Mouse (Mus musculus) regulatory T cell (primary cell): ENCODE measurements around the gene Foxa2.

Experiments
- in situ Hi-C: fragments of 300-600 bp; cut with MboI, MseI; formaldehyde crosslinking; loops from one replicate; pipeline ENCODE4 v1.15.1; 2025; ENCODE audit warnings: high pct_unique_total_duplicates

Gene Foxa2

DNA sequence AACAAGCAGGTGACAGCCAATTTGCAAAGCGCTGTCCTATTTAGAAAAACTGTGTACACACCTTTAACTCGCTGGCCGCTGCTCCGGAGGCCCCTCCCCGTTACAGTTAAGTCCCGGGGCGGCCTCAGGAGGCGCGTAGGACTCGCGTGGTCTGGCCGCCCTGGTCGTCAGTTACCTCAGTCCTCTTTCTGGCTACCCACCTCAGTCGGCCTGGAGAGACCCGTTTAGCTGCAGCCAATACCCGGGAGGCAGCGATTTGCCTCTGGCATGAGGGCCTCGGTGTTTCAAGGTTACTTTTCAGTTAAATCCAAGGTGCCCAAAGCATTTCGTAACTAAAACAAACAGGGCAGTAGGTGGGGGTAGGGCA, at the start of gene Foxa2:
Gene Foxa2 (minus strand): TSS at position 171 of the 367 bp plus-strand sequence.
- in situ Hi-C loops: no loop called here

DNA sequence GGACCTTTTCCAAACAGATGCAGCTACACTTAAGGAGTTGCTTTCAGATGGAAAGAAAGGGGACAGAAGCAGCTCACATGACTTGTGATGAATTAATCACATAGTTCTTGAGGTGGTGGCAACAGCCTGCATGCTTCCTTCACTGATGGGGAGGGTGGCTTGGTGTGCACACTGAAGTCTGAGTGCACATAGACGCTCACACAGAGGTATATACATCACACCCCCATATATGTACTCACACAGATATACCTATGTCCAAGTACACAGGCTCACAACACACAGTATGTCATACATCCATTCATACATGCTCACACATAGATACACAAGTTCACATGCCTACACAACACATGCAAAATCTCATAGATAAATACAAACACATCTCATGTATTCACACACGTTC, 45.3 kb upstream of the Foxa2 start:
- in situ Hi-C loops: no loop called here

DNA sequence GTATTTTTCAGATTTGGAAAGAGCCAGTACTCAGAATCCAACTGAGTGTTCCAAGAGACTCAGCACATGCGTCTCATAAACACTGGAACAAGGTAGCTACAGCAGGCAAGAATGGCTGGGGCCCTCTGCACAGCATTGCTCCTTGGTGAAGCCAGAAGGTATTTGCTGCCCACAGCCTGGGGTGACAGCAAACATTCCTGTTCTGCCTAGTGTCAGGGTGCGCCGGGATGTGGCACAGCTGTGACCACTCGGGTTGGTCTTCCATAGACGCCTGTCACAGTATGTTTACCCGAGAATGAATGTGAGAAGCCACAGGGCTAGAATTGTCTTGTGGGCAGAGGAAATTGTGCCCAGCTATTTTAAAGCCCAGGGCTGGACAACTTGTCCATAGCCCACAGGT, 44.9 kb upstream of the Foxa2 start:
- in situ Hi-C loops: no loop called here

DNA sequence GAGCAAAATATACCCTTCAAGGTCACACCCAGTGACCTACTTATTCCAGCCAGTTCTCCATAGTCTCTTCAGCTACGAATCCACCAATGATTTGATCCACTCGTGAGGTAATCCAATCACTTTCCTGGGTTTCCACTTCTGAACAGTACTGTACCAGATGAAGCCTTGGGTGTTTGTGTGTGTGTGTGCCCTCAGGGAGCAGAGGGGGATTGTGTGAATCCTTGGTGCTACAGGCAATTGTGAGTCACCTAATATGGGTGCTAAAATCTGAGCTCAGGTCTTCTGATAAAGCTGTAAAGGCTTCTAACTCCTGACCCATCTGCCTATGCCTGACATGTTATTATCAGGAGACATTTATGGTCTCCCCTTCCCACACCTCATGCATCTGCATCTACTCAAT, 43.3 kb upstream of the Foxa2 start:
- in situ Hi-C loops: no loop called here

DNA sequence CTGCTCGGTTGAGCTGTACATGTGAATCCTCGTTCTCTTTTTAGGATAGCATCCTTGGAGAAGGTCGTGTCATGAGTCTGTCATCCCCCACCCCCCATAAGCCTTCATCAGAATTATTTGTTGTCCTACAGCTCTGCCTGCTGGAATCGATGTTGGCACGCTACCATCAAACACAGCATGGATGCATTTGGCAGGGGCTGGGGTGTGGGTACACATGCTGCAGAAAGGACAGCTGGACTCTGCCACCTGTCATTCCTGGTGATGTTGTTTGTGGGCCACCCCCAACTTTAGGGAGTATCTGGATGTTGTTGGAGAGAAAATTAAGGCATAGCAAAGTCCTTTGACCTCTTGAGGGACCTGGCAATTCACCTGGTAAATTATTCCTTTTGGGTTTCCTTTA, 38.8 kb upstream of the Foxa2 start:
- in situ Hi-C loops: no loop called here

DNA sequence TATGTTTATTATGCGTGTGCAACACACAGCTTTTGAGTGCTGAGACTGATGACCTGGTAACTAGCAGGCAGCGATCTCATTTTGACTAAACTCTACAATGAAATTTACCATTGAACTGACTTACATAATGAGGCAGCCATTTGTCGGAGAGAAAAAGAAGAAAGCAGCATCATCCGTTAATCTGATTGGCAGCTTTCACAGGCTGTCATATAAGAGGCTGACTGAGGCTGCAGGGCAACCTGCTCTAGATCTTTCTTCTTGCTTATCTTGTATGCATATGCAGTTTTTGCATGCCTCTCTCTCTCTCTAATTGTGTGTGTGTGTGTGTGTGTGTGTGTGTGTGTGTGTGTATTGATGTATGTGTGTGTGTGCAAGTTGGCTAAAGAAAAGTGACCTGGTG, 38.4 kb upstream of the Foxa2 start:
- in situ Hi-C loops: no loop called here

DNA sequence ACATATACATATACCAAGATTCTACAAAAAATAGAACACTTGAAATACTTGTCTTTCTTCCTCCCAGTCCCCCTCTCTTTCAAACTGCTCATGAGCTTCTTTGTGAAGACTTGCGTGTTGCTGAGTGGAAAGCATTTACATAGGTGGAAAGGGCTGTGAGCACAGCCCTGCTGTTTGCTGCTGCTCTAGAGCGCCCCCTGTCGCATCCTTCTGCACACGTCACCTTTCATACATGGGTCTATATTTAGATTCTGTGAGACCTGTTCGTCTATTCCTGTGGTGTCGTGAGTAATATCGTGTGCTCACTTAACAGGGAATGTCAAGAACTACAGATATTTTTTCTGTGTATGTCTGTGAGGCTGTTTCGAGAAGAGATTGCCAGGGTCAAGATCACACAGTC, 35.5 kb upstream of the Foxa2 start:
- in situ Hi-C loops: no loop called here

DNA sequence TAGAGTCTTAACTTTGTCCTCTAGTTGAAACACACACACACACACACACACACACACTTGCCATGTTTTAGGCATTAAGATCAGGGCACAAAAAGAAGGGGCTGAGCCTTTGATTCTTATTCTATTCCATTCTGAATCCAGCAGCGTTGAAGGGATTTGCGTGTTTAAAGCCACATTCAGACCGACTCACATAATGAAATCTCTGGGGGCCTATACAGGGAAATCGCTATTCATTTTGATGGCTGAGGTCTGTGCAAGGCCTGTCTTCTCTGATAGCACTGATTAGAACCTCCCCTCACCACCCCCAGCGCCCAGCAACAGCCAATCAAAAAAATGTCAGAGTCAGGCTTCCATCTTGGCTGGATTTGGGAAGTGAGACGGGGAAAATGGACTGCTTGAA, 13.9 kb upstream of the Foxa2 start:
- in situ Hi-C loops: no loop called here

DNA sequence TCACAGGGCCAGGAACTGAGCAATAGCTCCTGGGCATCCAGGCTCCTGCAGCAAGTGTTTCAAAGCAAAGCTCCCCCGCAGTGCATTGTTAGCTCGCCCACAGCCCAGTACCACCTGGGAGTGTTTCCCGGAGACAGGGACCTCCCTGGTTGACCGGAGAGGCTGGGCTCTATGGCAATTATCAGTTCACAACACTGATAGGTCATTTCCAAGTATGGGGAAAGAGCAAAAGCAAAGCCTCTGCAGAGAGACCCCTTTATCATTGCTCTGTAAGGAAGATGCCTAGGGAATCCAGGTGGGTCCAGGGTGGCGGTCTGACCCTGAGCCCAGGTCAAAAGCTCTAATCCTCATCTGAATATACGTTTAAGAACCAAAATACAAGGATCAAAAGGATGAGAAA, 6.6 kb upstream of the Foxa2 start:
- in situ Hi-C loops: no loop called here

DNA sequence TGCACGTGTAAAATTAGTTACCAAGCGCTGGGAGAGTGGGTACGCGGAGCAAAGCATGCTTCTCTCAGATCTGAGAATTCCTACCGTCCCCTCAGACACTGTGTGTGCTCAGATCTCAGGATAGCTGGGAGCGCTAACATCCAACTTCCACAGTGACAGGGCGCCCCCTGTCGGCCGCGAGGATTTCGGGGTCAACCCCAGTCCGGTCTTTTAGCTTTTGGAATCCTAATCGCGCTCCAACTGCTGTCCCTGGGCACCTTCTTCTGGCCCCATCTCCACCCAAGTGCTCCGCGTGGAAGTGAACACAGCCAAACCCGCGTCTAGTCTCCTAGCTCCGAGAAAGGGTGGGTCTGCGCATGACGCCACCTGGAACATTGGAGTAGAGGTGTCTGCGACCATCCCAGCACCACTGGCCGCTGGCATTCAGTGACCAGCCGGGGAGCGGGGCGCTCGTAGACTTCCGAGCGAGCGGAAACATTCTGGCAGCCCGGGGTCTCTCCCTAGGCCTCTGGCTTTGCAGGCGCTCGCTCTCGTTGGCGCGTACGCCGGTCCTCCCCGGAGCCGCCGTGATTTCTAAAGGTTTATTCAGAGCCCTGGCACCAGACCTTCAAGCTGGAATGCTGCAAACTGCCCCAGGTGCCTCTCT, 1.8 kb upstream of the Foxa2 start:
- in situ Hi-C loops: no loop called here

DNA sequence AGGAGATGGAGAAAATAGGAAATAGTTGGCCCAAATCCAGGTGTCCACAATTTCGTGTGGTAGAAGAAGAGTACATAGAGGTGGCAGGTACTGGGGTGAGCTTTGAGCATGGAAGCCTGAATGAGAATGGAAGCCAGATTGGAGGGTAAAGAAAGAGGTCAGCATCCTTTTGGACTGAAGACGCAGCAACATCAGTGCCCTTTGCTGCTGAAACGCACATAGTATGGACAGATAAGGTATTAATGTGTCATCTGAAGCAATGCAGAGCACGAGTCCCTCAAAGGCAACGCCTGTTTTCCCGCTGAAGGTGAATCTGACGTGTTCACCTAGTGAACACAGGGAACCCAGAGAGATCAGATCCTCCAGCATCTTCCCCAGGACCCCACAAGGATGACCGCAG, 842 bp upstream of the Foxa2 start:
- in situ Hi-C loops: no loop called here

DNA sequence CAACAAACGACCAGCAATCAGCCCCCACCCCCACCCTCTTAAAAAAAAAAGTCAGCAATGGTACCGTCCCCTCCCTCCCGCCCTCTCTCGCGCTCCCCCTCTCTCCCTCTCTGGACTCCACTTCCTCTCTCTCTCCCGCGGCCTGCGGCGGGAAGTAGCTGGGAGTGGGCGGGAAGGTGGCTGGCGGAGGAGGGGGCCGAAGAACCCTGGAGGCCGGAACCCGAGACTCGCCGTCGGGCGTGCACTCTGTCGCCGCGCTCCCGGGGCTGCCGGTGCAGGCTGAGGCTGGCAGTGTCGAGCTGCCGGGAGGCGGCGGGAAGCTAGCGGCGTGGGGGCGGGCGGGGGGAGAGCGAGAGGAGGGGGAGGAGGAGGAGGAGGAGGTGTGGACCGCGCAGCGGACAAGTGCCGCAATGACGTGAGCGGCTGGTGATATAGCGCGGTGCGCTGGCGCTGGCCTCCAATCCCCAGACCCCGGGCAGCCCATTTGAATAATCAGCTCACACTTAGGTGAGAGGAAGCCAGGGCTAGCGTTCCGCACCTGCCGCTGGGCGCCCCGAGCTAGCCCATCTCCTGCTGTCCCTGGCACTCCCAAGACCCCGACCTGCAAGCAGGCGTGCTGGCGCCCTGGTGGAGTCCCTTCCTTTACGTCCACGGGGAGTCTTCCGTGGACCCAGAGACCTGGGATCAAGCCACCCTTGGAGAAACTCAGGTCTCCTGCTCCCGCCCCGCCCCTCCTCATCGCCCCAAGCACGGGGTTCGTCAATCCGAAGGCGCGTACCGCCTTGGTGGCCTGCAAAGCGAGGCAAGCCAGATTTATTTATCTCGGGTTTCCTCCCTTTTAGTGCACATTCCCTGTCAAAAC, 601 bp downstream of the Foxa2 start:
- in situ Hi-C loops: no loop called here

DNA sequence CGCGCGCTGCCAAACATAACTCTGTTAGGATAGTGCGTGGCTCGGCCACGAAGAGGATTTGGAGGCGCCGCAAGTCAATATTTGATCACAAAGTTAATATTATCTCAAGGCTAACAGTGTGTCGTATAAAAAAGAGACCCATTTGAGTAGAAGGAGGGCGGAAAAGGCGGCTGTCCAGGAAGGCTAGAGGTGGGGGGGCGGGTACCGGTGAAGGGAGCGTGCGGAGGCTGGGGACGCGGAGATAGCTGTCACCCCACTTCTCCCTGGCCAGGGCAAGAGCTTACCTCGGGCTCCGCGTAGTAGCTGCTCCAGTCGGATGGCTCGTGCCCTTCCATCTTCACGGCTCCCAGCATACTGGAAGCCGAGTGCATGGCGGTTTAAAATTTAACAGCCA, 1.2 kb downstream of the Foxa2 start:
- in situ Hi-C loops: no loop called here

DNA sequence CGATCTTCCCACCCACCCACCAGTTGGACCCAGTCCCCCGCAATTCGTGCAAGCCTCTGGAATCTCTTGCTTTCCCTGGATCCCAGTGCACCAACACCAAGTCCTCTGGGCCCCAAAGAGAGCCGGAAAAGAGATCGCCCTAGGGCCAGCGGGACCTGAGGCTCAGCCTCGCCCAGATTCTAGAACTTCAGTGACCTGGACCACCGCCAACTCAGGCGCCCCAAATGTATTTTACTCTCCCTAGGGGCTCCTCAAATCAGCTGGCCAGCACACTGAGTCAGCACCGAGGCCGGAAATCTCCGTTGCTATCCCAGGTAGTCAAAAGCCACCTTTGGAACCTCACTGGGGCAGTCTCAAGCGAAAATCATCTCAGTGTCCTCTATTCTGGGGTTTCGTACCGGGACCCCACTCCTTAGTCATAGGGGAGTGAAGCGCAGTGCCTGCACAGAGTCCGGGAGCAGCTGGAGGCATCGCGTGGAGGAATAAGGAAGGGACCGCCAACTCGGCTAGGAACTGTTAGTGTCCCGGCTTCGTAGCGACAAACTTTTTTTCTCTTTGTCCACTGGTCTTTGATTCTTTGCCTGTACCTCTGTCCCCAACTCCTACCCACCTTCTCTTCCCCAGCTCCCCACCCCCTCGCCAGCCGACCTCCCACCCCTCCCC, 1.8 kb downstream of the Foxa2 start:
- in situ Hi-C loops: no loop called here

DNA sequence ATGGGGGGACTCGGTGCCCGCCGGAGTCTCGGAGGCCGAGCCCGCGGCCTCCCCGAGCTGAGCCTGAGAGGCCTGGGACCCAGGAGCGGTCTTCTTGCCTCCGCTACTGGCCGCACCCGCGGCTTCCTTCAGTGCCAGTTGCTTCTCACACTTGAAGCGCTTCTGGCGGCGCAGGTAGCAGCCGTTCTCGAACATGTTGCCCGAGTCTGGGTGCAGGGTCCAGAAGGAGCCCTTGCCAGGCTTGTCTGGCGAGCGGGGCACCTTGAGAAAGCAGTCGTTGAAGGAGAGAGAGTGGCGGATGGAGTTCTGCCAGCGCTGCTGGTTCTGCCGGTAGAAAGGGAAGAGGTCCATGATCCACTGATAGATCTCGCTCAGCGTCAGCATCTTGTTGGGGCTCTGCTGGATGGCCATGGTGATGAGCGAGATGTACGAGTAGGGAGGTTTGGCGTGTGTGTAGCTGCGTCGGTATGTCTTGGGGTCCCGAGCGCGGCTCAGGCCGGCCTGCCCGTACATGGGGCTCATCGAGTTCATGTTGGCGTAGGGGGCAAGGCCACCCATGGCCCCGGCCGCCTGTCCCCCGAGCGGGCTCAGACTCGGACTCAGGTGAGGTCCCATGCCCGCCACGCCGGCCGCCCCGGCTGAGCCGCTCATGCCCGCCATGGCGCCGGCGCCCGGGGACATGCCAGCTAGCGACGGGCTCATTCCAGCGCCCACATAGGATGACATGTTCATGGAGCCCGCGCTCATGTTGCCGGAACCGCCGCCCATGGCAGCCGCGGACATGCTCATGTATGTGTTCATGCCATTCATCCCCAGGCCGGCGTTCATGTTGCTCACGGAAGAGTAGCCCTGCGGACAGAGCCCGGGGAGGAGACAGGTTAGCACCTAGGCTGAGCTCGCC, 2.5 kb downstream of the Foxa2 start:
- in situ Hi-C loops: no loop called here

DNA sequence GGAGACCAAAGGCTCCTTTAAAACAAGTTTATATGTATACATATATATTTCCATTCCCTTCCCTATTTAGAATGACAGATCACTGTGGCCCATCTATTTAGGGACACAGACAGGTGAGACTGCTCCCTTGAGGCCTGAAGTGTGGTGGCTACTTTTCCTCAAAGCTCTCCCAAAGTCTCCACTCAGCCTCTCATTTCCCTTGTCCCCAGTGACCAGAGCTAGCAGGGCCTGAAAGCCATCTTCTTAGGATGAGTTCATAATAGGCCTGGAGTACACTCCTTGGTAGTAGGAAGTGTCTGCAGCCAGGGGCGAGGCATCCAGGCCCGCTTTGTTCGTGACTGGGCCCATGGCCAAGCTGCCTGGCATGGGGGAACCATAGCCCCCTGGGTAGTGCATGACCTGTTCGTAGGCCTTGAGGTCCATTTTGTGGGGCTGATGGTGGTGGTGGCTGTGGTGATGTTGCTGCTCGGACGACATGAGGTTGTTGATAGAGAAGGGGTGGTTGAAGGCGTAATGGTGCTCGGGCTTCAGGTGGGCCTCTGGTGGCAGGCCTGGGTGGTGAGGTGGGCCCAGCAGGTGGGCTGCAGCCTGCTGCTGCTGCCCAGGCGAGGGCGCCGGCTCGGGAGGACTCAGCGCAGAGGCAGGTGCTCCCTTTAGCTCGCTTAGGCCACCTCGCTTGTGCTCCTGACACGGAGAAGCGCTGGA, 3.3 kb downstream of the Foxa2 start:
- in situ Hi-C loops: no loop called here

DNA sequence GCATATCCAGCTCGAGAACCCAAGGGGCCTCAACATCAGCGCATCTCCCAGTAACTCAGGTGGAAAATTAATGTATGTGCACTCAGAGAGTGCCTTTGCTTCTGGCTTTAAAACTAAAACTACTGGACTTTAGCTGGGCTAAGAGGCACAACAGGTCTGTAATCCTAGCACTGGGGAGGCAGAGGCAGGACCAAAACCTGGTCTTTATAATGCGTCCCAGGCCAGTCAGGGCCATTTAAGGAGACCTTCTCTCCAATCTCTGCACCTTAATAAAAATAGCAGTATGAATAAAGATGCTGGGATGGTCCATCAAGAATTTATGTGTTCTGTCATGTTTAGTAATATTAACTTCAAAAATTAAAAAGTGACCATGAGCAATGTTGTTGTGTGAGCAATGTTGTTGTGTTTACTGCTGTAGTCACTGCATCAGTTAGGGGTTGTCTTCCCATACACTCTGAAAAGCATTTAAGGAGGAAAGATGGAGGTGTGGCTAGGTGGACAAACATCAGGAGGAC, 4.6 kb downstream of the Foxa2 start:
- in situ Hi-C loops: no loop called here

DNA sequence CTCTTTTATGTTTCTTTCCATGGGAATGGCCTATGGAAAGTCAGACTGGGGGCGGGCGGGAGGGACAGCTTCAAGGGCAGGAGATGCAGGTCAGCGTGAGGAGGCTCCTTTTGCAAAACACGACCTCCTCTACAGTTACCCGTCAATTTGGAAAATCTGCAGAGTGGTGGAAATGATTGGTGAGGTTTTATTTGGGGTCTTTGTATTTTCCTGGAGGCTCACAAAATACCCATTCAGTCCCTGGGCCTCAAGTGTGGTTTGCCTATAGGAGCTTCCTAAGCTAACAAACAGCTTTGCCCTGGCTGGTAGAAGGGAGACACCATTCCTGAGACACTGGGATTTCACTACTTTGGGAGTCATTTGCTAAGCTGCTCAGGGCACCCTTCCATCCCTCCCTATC, 5.4 kb downstream of the Foxa2 start:
- in situ Hi-C loops: no loop called here

DNA sequence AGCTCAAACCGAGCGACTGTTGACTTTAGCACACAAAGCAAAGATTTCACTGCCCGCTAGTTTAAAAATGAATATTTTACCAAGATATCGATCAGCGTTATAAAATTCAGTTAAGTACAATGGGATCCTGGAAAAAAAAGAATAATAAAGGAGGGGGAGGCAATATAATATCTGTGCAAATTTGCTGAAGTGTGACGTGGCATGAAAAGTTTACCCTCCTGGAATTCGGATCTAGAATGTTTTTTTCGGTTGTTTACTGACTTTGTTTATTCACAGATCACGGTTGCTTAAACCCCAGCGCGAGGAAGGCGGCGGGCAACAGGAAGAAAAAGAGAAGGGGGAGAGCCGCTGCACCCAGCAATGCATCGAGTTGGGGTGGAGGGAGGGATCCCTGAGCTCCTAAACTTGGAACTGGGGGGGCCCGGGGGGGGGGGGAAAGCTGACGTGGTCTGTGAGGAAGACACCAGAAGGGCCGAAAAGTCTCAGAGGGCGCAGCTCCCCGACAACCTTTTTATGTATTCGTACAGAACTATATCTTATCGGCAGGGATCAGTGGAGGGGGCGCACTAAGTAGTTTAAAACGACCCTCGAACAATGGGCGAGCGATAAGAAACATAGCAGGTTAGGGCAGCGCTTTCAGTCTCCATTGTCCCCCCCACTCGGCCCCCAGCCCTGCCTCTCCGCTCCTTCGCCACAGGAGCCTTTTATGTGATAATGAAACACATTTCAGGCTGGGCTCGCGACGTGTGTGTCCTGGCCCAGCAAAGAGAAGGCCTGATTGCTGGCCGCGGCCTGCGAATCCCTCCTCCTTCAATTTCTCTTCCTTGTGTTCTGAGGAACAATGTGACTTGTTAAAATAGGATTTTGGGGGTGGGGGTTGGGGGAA, 6.3 kb downstream of the Foxa2 start:
- in situ Hi-C loops: no loop called here
